Mouse (Mus musculus): ENCODE results near the gene Pfkfb2.

Gene Pfkfb2

GRCm38 (mm10) chr1:130729153-130729552 lies at the start of gene Pfkfb2:
TSS of gene Pfkfb2 (minus strand) at chr1:130729253.
- no peak for DNase-seq (ENCODE audit: low spot score)

- no peak for DNase-seq (ENCODE audit: low spot score)
Observed at GRCm38 (mm10) chr1:130776645-130777044, 47.6 kb upstream of the Pfkfb2 start.

DNA sequence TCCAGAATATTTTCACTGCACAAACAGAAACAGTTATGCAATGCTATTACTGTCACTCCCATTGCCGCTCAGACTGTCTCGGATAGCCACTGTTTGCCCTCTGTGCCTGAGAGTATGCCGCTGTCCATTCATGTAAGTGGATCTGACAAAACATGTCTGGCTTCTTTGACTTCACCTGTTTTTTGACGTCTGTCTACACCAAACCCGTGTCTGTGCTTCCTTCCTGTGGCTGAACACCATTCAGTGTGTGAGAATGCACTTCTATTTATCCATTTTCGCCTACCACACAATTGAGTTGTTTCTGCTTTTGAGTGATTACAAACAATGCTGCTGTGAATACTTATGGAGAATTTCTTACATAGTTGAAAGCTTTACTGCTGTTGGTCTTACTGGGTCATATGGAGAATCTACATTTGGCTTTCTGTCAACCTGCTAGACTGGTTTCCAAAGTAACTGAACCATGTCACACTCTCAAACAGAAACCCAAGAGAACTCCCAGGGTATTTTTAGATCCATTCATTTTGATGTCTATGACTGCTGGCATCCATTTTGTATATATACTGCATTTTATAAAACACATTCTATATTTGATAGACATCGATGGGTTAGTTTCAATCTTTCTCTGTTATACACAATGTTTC lies 46.8 kb upstream of the Pfkfb2 start:
- no peak for DNase-seq (ENCODE audit: low spot score)

- DNase-seq (ENCODE audit: low spot score): no peak
Observed at GRCm38 (mm10) chr1:130775234-130775633, 46.2 kb upstream of the Pfkfb2 start.

GRCm38 (mm10) chr1:130770981-130771494 lies 42.0 kb upstream of the Pfkfb2 start:
- DNase-seq (ENCODE audit: low spot score): no peak

- DNase-seq (ENCODE audit: low spot score): no peak
Observed at GRCm38 (mm10) chr1:130770487-130770886, 41.4 kb upstream of the Pfkfb2 start.

GRCm38 (mm10) chr1:130769925-130770324 lies 40.9 kb upstream of the Pfkfb2 start:
- DNase-seq (ENCODE audit: low spot score): no peak

GRCm38 (mm10) chr1:130767066-130767465 lies 38.0 kb upstream of the Pfkfb2 start:
- DNase-seq (ENCODE audit: low spot score): no peak

DNA sequence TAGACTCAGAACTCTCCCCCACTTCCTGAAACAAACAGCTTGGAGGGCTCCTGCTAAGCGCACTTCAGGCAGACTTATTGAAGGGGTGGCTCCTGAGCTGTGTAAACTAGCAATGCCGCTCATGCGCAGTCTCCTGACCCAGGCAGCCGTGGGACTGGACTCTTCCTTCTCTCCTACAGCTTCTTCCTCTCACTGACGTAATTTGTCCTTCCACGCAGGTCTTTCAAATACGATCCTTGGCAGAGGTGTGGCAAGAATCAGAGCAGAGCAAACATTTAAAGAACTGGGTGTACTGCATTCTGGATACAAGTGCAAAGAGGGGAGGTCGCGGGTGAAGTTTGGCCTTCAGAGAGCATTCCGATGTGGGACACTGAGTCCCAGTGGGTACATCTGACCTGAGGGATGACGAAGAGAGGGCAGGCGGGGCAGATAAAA lies 35.0 kb upstream of the Pfkfb2 start:
- DNase-seq (ENCODE audit: low spot score): peak; percentile 78

- no peak for DNase-seq (ENCODE audit: low spot score)
Observed at GRCm38 (mm10) chr1:130762045-130762760, 33.1 kb upstream of the Pfkfb2 start.

- DNase-seq (ENCODE audit: low spot score): no peak
Observed at GRCm38 (mm10) chr1:130761597-130761996, 32.5 kb upstream of the Pfkfb2 start.

- DNase-seq (ENCODE audit: low spot score): no peak
Observed at GRCm38 (mm10) chr1:130759689-130760088, 30.6 kb upstream of the Pfkfb2 start.

GRCm38 (mm10) chr1:130746819-130747218 lies 17.8 kb upstream of the Pfkfb2 start:
- no peak for DNase-seq (ENCODE audit: low spot score)

- no peak for DNase-seq (ENCODE audit: low spot score)
Observed at GRCm38 (mm10) chr1:130745591-130745990, 16.5 kb upstream of the Pfkfb2 start.

DNA sequence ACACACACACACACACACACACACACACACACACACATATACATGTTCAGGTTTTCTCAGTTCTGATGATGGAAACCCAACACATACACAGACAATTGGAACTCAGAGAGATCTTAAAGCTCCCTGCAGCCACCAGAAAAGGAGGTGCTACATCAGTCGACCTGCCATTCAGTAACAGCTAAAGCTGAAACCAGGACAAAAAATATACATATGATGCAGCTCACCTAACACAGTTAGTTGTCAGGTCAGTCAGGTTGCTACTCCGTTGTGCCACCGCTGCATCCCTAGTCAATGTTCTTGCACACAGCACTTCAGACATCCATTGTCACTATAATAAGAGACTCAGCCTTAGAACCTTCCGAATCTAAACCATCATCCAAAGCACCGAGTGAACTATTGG lies 15.9 kb upstream of the Pfkfb2 start:
- no peak for DNase-seq (ENCODE audit: low spot score)

DNA sequence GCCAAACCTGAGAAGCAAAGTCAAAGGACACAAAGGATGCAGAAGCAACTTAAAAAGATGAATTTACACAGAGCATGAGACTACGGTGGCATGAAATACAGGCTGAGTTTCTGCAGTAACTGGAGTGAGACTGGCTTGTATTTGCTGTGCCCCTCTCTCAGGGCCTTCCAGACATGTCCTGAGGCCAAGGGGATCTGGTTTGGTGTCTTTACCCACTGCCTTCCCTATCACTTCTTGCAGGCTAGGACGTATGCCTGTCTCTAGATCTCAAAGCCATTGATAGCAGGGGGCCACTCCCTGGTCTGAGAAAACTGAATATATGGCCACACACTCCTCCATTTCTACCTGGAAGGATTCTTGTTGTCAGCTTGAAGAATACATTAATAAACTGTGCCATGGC lies 15.2 kb upstream of the Pfkfb2 start:
- DNase-seq (ENCODE audit: low spot score): no peak

- DNase-seq (ENCODE audit: low spot score): no peak
Observed at GRCm38 (mm10) chr1:130743775-130744174, 14.7 kb upstream of the Pfkfb2 start.

GRCm38 (mm10) chr1:130742201-130742600 lies 13.1 kb upstream of the Pfkfb2 start:
- DNase-seq (ENCODE audit: low spot score): no peak

DNA sequence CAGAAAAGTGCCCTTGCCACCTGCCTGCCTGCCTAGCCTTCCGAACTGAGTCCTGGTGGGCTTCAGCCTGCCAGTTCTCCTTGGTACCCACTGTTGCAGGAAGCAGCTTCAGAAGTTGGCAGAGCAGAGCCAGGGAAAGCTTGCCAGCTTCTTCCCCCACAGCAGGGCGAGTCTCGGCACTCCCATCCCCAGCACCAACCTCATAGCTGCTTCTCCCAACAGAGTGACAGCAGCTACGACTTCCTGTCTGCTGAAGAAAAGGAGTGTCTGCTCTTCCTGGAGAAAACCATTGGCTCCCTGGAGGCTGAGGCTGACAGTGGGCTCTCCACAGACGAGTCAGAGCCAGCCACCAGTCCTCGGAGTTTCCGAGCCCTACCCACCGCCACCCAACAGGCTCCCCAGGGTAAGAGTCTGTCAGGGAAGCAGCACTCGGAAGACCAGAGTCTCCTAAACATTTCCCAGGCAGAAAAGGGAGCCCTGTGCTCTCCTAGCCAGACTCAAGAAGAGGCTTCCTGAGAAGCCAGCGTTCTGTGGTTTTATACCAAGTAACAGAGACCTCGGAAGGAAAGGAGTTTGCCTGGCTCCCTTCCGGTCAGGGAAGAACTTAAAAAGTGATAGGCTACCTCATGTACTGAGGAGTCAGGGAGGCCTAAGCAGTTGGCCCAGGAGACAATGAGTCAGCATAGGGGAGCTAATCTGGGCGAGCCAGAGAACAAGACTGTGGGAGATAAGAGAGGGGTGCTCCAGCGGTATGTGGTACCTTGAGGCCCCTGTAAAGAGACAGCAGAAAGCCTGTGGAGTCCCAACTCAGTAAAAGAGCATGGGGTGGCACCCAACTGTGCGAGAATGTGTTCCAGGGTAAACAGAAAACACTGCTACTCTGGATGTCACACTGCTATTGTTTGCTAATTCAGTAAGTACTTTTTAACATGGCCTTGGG lies 12.0 kb upstream of the Pfkfb2 start:
- DNase-seq (ENCODE audit: low spot score): no peak

DNA sequence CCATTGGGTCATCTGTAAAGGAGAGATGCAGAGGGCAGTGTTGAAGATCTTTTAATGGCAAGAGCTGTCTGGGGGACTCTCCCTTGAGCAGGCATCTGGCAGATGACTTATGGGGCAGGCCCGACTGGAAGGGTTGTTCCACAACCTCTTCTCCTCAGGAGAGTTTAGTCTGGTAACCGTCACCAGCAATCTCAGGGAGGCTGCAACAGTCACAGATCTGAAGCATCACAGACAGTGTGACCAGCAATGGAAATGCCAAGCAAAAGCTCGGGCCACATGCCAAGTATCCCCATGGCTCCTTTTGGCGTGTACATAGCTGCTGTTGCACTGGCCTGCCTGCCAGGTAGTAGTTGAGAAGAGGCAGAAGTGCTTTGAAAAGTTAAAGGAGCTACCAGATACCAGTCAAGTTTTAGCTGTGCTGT lies 11.2 kb upstream of the Pfkfb2 start:
- DNase-seq (ENCODE audit: low spot score): no peak

DNA sequence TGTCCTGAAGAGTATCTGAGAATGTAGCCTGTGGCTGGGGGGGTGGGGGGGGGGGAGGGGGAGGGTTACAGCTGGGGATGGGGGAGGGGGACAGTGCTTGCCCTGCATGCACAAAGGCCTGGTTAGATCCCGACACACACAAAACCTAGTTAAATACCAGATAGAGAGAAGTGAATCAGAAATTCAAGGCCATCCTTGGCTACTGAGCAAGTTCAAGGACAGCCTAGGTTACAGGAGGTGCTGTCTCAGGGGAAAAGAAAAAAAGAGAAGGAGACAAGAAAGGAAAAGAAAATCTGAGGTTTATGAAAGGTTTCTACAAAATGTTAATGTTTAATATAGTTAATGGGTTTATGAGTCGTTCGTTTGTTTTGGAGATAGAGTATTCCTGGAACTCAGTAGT lies 10.6 kb upstream of the Pfkfb2 start:
- no peak for DNase-seq (ENCODE audit: low spot score)

GRCm38 (mm10) chr1:130738551-130739106 lies 9.6 kb upstream of the Pfkfb2 start:
- no peak for DNase-seq (ENCODE audit: low spot score)

All from testis, postnatal 14 days (tissue).